Mouse (Mus musculus) regulatory T cell (primary cell): ENCODE data around the gene Prox1.

ENCODE experiments used
- in situ Hi-C: fragments of 300-600 bp; cut with MboI, MseI; formaldehyde crosslinking; loops from one replicate; pipeline ENCODE4 v1.15.1; 2025; ENCODE audit warnings: high pct_unique_total_duplicates

The Prox1 gene

GRCm38 (mm10) chr1:190144416-190144815 is 26.1 kb downstream of the Prox1 start:
- in situ Hi-C loops = loop anchor here (10.0 kb wide), 1 partner anchor 320 kb away; no protein-coding TSS in a partner anchor

- in situ Hi-C loops = loop anchor here (10.0 kb wide), 1 partner anchor 319 kb away; no protein-coding TSS in a partner anchor
Observed at GRCm38 (mm10) chr1:190143593-190143992, 26.9 kb downstream of the Prox1 start.

GRCm38 (mm10) chr1:190142584-190142983 is 27.9 kb downstream of the Prox1 start:
- in situ Hi-C loops = loop anchor here (10.0 kb wide), 1 partner anchor 318 kb away; no protein-coding TSS in a partner anchor

GRCm38 (mm10) chr1:190140519-190140918 is 30.0 kb downstream of the Prox1 start:
- in situ Hi-C loops = loop anchor here (10.0 kb wide), 1 partner anchor 316 kb away; no protein-coding TSS in a partner anchor

DNA sequence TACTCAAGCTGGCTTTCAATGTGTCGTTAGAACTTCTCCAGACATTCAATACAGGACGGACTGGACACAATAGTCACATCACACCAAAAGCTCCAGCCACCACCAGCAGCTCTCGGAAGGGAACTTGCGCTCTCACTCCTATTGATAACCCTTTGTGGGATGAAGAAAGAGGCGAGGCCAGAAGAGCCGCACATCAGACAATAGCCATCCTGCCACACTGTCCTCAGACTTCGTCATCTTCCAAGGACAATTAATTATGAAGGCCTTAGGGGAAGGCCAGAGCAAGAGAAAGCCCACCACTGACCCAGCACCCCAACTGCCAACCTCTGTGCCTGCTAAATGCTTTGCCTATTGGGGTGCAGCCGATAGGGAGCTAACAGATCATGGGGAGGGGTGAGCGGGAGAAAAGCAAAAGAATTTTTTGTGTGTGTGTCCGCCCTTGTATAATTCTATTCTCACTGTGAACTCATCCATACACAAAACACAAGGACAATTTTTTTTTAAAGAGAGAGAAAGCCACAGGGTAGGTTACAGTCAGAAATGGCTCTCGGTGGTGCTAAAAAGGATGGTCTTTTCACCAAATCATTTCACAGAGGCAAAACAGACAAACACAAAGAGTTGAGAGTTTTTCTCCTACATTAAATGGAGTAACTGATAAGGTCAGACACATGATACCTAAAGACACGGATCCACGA is 30.7 kb downstream of the Prox1 start:
- in situ Hi-C loops = loop anchor here (10.0 kb wide), 1 partner anchor 315 kb away; no protein-coding TSS in a partner anchor

DNA sequence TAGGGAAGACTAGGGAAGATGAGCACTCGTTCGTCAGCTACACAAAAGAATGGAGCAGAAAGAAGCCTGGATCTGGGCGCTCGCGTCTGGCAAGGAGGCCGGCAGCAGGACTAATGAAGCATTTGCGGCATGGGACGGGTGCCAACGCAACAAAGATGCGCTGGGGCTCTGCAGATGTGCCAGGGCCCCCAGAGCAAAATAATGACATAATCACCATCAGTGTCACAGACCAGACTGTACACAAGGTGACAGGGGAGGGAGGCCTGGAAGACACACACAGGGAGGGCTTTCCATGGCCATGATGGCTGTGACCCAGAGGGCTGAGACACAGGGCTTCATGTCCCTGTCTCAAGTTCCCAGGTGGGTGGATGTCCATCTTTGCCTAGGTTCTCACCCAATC is 32.6 kb downstream of the Prox1 start:
- in situ Hi-C loops = no loop called here

DNA sequence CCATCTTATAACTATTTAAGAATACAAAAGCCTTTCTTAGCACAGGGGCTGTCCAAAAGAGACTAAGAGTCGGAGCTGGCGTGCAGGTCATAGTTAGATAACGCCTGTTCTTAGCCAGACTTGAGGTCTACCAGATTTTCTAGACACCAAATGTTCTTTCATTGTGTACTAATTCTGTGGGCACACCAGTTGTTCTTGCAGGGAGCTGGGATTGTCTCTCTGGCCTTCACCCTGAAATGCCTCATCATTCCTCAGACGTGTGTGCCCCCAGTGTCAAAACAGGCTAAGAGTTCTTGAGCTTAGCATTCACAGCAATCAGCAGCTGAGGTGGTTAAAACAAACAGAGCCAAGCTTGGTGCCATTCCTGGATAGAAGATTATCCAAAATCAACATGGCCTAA is 37.6 kb downstream of the Prox1 start:
- in situ Hi-C loops = no loop called here

DNA sequence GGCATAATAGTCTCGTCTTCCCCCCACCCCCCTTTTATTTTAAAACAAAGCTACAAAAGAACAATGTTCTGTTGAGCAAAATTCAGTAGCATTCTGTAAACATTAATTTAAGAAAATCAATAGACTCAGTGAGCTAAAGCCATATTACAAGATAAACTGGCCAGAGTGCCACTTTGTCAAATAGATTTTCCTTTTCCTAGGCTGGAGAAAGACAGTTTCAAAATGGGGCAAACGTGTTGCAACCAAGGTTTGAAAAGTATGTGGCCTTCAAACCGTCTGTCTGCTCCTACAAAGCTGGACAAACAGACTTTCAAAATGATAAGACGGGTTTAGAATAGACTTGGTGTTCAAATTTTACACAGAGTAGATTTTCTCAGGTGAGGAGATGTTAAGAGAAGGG is 39.6 kb downstream of the Prox1 start:
- in situ Hi-C loops = no loop called here

DNA sequence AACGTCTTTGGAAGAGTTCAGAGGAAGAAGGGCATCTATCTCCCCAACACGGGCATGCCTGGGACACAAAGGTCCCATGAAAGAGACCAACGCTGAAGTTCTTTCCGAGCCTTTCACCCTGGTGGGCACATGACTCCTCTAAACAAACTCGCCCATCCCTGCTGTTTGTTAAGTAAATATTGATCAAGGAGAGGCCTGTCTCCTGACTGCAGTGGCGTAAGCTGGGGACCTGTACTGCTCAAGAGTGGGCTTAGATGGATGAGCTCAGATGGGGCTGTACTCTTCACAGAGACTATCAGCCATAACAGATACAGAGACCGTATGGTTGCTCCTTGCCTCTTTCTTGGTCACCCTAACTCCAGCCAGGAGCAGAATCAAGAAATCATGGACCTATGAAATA is 41.0 kb downstream of the Prox1 start:
- in situ Hi-C loops = no loop called here

- in situ Hi-C loops = no loop called here
Observed at GRCm38 (mm10) chr1:190128674-190129322, 41.7 kb downstream of the Prox1 start.

- in situ Hi-C loops = no loop called here
Observed at GRCm38 (mm10) chr1:190127878-190128277, 42.6 kb downstream of the Prox1 start.

- in situ Hi-C loops = no loop called here
Observed at GRCm38 (mm10) chr1:190127163-190127795, 43.2 kb downstream of the Prox1 start.

- in situ Hi-C loops = no loop called here
Observed at GRCm38 (mm10) chr1:190124961-190125739, 45.4 kb downstream of the Prox1 start.

DNA sequence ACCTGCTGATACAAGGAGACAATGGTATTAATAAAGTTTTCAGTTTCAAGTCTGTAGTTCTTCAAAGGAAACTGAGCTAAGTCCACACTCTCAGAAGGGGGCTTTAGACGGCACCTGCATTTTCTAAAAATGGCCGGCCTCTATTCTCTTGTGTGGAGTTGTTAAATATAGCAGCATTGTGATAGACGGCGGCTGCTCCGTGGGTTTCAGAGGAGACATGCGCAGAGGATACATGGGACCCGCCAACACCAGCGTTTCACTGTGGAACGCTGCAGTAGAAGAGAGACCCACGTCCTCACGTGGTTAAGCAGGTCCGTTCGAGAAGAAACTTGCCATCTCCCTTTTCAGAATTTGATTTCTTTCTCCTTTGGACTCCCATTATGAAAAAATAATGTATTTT is 47.1 kb downstream of the Prox1 start:
- in situ Hi-C loops = no loop called here

DNA sequence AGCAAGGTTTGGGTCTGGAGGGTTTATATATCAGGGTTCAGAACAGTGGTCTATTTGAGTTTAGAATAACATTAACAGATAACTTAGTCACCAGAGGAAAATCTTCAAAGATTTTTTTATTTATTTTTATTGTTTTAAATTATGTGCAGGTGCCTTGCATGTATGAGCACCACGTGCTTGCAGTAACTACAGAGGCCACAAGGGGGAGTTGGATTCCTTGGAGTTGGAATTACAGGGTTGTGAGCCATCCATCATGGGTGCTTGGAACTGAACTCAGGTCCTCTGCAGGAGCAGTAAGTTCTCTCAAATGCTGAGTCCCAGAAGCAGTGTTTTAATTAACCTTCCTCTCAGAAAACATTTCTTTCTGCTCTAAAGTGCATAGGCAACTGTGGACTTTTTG is 54.5 kb downstream of the Prox1 start:
- in situ Hi-C loops = no loop called here

GRCm38 (mm10) chr1:190111741-190112140 is 58.8 kb downstream of the Prox1 start:
- in situ Hi-C loops = no loop called here

DNA sequence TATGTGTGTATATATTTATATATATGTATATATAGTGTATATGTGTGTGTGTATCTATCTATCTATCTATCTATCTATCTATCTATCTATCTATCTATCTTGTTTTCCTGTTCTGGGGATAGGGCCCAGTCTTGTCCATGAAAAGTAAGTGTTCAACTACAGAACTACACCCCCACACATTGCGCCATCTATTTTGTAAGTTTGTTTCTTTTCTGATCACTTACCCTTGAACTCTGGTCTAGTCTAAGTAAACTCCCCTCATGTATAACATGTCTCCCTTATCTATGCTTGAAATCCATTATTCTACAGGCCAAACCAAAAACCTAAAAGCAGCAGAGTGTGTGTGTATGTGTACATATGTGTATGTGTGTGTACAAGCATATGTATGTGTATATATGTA is 62.9 kb downstream of the Prox1 start:
- in situ Hi-C loops = no loop called here

DNA sequence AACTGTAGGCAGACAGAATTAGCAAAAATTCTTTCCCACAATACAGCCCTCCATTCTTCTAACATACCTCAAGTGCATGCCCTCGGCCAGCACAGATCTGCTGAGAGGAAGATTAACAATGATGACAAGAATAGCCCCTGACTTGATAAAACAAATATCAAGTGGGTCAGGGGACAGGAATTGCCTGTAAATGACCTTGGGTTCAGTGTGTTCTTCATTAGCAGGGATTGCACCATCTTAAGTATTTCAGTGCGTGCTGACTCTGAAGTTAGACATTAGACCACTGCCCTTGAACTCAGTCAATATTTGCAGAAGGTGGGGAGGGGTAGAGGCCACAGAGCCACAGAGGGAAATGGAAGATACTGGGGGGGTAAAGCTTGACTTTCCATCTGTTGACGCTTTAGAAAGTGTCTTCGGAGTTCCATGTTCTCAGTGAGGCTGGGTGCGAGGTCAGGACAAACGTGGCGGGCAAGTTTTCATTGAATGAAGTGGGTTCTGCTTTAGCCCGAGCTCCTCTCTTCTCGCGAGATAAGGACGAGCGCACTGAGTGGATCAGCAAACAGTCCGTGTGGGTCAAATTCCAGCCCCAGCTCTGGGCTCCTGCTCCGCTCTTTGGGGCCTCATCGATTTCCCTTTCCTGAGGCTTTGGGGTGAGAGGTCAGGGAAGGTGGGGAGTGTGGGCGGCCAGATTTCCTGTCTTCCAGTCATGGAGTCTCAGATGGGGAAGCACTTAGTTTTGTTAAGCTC is 63.7 kb downstream of the Prox1 start:
- in situ Hi-C loops = no loop called here

- in situ Hi-C loops = no loop called here
Observed at GRCm38 (mm10) chr1:190106060-190106459, 64.5 kb downstream of the Prox1 start.

GRCm38 (mm10) chr1:190093326-190093725 is 77.2 kb downstream of the Prox1 start:
- in situ Hi-C loops = no loop called here

DNA sequence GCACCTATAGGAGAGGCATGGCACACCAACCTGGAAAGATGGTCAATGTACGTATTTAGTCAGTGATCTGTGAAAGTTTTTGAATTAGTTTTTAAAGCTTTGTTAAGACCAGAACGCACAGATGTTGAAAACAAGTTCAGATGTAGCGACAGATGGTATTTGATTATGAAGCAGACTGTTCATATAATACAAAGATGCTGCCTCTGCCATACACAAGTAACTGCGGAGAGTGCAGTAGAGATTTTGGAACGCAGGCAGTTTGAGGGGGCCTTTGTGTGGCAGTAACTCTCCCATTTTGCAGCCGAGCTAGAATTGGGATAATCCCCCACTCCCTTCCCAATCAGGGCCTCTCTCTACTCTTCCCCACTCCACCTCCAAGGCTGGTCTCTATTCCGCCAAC is 78.4 kb downstream of the Prox1 start:
- in situ Hi-C loops = no loop called here
